Mouse (Mus musculus) heart, adult 2 months (tissue): Measurements from ENCODE around the gene Mpp3.

ENCODE experiments used
- CTCF ChIP-seq: fragments of 200-600 bp; IDR thresholded peaks from 2 replicates; pipeline ENCODE4 v1.8.1; 2022; ENCODE audit warnings: antibody characterized with exemption, mild to moderate bottlenecking, moderate library complexity
- EP300 ChIP-seq: fragments of 200-500 bp; IDR thresholded peaks from 2 replicates; pipeline ENCODE4 v1.6.1; 2011; ENCODE audit warnings: low read depth, low read length, control low read depth; ENCODE audit not compliant: insufficient read depth
- POLR2A ChIP-seq: fragments of 200-500 bp; IDR thresholded peaks from 2 replicates; pipeline ENCODE4 v1.6.1; 2011; ENCODE audit warnings: mild to moderate bottlenecking, low read depth, low read length, control low read depth; ENCODE audit not compliant: insufficient read depth

DNA sequence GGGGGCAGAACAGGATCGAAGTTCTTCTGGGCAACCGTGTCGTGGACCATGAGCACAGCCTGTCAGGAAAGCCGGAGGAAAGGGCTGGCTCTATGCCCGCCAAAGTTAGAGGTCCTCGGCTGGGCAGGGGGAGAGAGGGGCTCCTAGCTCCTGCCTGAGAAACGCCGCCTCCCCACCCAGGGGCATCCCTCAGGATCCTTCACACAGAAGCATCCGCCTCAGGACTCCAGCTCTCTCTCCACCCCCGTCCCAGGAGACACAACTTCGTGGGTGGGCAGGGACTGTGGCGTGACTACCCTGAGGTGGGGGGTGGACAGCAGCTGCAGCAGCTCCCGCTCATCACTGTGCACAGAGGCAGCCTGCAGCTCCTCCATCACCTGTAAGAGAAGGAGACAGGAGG lies 4.9 kb downstream of the Mpp3 start:
- TF ChIP-seq EP300 = no peak
- TF ChIP-seq CTCF = no peak
- TF ChIP-seq POLR2A = no peak
